Mouse (Mus musculus): Measurements from ENCODE around the gene Ptprd.

The Ptprd gene

DNA sequence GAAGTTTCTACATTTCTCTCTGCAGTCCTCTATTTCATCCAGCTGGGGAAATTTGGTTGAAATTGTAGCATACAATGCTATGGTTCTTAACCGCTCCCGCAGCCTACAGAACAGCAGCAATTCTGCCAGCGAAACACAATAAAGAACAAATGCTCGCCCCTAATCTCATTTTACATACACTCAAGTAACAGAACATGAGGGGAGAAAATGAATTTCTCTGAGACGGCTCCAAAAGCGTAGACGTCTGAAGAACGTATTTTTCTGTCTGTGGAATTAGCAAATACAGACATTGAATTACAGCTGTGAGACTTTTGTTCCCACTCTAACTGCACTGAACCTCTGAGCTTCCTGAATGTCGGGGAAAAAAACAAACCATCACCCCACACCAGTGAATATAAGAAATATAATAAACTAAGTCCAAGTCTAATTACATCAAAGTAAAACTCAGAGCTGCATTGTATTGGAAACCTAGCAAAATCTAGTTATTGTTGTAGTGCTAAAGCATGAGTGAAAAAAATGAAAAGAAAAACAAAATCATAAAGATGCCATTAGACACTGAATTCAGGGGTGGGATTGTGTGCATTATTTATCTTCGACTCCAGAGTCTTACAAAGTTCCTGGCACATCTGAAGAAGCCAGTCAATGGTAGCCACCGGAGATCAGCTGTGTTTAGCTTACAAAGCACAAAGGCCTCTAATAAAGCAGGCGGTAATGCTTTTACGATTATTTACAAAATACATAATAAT, 2187.8 kb downstream of the Ptprd start:
- DNase-seq (ENCODE audit: low read depth), result no peak

DNA sequence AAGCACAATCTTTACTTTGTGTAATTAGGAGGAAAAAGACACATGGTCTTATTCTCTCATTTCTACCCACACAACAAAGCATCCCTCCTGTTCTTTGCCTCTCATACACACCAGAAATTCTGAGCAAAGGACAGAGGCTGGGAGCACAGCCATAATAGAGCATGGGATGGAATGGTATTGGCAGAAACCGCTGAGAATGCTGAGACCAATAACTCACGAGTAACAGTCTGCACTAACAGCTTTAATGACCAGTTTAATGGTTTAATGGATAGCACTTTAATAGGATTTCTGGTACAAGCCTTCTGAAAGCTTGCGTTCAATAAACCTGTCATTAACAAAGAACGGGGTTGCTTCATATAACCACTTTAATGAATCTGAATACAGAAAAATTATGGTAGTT, 2190.1 kb downstream of the Ptprd start:
- DNase-seq (ENCODE audit: low read depth), result no peak

DNA sequence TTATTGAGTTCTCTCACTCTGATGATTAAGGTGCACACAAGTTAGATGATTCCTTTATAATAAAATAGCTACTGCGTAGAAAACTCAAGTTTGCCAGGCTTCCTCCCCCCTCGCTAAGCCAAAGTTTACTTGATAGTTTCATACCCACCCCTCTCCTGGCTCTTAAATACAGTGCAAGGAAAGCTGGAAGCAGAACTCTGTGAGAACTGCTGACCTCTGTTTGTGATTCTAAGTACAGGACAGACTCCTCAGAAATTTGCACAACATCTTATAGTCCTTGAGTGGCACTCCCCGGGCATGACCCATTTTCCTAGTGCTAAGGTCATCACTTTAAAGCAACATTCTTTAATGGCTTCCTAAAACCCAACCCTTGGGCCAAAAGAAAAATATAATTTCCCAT, 2196.7 kb downstream of the Ptprd start:
- DNase-seq (ENCODE audit: low read depth), result no peak

GRCm38 (mm10) chr4:76014151-76014840, 2197.5 kb downstream of the Ptprd start:
- DNase-seq (ENCODE audit: low read depth), result no peak

DNA sequence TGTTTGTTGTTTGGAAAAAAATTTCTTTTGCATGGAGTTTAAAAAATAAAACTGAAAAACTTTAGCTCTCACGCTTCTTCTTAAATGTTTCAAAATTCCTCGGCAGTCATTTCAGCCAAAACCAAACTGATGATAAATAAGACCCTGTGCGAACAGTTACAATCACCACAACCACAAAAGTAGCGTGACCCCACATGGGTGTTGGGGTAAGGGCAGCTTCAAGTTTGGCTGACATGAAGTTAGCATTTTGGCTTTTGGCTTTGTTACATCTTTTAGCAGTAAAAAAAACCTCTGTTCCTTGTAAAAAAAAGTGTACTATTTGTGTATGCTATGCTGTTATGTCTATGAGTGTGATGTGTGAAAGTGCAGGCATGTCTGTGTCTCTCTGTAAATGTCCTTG, 2203.2 kb downstream of the Ptprd start:
- no peak for DNase-seq (ENCODE audit: low read depth)

GRCm38 (mm10) chr4:76007219-76007618, 2204.5 kb downstream of the Ptprd start:
- DNase-seq (ENCODE audit: low read depth), result no peak

DNA sequence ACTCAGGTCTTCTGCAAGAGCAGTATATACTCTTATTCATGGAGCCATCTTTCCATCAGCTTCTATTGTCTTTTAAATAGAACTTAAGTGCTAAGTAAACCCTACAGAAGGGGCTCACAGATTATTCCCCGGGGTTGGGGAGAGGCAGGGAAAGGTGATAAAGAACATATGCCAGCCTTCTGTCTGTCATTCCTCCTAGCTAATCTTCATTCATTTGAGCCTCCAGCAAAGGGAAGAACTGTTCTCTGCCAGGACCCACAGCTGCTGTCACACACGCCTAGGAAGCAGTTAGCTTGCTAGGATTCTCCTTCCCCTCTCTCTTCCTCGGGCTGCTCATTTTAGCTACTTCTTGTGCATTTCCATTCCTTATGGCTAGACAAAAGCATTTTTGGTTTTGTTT, 2205.0 kb downstream of the Ptprd start:
- DNase-seq (ENCODE audit: low read depth), result no peak

GRCm38 (mm10) chr4:76004161-76004560, 2207.6 kb downstream of the Ptprd start:
- DNase-seq (ENCODE audit: low read depth), result no peak

GRCm38 (mm10) chr4:76000258-76000657, 2211.5 kb downstream of the Ptprd start:
- DNase-seq (ENCODE audit: low read depth), result no peak

- DNase-seq (ENCODE audit: low read depth), result no peak
Measured at GRCm38 (mm10) chr4:75995841-75996240, 2215.9 kb downstream of the Ptprd start.

GRCm38 (mm10) chr4:75994576-75994975, 2217.2 kb downstream of the Ptprd start:
- no peak for DNase-seq (ENCODE audit: low read depth)

GRCm38 (mm10) chr4:75993092-75993491, 2218.7 kb downstream of the Ptprd start:
- DNase-seq (ENCODE audit: low read depth), result no peak

DNA sequence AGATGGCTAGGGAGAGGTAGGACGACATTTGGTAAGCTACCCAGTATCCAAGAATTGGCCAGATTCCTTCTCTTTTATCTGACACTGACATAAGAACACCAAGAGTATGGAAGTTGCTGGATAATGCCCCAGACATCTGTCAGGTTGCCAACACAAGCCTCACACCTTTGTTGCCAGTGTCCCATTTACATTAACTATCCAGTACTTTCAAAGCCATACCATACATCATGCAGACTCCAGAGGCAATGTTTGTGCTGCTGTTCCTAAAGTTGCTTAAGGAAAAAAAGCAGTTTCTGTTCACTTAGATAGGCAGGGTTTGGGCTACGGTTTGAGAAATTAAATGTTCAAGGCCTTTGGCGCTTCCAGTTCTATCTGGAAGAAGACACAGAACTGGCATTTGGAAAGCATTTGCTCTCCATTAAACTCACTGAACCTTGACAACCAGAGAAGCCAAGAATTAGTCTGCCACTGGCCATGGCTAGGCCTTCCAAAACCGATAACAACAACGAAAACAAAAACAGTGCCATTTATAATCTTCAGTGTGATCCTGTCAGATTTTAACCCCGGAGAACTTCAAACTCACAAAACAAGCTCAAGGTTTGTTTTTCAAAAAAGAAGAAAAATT, 2220.0 kb downstream of the Ptprd start:
- no peak for DNase-seq (ENCODE audit: low read depth)

DNA sequence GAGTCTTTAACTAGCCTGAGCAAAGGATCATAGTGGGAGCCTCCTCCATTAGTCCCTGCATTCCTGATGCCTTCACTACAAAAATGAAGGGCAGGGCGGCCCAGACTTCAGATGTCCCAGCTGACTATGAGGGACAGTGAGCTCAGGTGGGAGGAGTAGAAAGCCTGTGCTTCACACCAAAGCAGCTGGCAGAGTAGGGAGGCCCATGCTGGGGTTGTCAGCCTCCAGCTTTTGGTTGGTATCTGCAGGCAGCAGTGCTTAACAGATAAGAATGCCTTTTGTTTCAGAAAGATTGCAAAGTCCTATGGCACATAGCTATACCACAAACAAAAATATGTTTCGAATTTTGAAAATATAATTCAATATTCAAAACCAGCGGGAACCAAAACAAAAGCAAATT, 2237.0 kb downstream of the Ptprd start:
- DNase-seq (ENCODE audit: low read depth), result no peak

DNA sequence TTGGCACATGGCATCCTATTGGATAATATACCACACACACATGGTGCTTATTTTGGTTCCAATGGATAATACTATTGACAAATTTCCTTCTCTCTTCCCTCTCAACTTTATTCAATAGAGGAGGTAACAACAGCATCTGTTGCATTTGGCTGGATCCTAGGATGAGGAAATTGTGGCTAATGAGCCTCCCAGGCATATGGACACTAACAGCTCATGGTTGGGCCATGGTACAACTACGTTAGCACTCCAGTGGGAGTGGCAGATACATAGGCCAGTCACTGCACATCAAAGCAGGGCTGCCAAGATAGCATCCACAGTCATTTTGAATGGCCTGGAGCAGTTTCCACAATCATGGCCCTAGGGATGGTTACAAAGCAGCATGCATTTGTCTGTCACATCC, 2238.4 kb downstream of the Ptprd start:
- no peak for DNase-seq (ENCODE audit: low read depth)

- DNase-seq (ENCODE audit: low read depth), result no peak
Measured at GRCm38 (mm10) chr4:75969961-75970360, 2241.8 kb downstream of the Ptprd start.

- no peak for DNase-seq (ENCODE audit: low read depth)
Measured at GRCm38 (mm10) chr4:75968618-75969017, 2243.1 kb downstream of the Ptprd start.

DNA sequence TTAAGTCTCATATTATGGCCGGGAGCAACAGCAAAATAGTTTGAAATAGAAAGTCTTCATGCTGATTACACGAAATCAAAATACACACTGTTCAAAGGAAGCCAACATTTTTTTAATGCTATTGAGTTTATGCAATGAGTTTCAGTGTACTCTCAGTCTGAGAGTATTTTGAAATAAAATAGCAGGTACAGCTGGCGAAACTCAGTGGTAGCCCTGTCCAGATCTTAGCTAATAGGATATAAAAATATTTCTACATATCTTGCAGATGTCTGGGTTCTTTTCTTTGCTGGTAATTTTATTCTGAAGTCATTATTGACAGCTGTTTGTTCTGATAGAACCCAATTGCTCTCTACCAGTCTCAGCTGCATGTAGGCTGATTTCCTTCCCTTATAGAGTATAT, 2246.0 kb downstream of the Ptprd start:
- DNase-seq (ENCODE audit: low read depth), result no peak

DNA sequence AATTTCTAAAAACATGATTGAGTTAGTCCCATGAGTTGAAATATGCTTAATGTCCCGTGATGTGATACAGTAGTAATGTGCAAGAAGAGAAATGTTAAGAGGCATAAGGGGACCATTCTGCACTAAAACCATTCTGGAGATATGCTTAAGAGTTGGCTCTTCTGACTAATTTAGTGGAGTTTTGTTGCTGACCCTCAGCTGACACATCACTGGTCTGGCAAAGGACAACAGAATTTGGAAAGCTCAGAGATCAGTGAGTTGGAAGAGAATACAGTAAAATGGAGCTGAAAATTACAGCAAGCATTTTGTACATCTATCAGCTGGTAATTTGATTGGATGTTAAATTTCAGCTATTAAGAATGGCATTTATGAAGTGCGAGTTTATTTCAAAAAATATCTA, 2248.8 kb downstream of the Ptprd start:
- no peak for DNase-seq (ENCODE audit: low read depth)

DNA sequence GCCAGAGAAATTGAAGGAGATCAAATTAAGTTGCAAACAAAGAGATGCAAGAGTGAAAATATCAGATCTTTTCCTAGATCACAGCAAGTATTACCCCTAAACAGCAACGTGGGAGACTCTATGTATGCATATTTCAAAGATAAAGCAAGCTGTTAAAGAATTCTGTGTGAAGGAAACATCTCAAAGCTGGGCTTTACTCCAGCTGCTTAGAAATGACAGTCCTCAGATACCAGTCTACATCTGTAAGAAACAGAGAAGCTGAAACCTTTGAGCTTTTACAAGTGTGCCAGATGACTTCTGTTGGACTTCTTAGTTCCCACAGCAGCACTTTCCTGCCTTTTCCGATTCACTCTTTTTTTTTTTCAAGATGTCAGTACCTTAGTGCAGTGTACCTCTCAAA, 2249.9 kb downstream of the Ptprd start:
- DNase-seq (ENCODE audit: low read depth), result no peak

DNA sequence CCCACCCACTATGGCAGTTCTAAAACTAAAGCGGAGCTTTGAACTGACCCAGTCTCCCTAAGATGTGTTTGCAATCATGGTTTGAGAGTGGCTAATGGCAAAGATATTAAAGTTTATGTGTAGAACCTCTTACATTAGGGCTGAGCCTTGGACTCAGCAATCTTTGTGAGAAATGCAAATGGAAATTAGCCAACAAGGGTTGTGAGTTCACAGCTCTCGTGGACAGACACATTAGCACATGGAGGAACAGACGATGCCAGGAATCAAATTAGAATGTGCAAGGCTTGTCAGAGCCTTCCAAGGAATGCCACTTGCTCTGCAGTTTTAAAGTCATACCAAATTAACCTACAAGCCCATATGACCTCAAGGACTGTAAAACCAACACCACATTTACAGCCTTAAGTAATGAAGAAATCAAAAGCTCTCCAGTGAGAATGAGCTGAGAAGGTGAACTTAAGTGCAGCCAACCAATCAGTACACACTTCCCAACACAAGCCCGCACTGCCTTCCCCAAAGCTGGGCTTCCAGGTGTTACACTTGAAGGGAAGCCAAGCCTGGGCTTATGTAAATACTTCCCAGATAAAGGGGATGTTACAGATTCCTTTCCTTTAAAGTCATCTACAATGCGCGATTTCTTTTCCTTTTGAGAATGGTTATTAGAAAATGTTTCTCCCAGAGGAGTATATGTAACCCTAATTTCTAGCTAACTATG, 2258.3 kb downstream of the Ptprd start:
- no peak for DNase-seq (ENCODE audit: low read depth)

DNA sequence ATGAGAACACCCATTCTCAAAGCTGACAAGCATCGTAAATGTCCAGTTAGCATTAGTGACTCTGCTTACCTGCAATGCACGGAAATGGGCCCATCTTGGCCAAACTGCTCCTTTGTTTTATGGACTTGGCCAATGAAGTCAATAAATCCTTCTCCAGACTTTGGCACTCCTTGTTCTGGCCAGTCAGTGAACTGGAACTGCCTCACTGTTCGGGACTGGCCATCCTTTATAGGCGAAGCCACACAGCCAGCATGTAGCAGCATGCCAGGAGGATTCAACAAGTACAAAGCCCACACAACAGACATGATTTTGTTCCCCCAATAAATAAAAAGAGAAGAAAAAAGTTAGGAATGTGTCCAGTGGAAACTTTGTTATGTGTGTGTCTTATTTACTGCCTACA, 2261.2 kb downstream of the Ptprd start:
- DNase-seq (ENCODE audit: low read depth), result no peak

DNA sequence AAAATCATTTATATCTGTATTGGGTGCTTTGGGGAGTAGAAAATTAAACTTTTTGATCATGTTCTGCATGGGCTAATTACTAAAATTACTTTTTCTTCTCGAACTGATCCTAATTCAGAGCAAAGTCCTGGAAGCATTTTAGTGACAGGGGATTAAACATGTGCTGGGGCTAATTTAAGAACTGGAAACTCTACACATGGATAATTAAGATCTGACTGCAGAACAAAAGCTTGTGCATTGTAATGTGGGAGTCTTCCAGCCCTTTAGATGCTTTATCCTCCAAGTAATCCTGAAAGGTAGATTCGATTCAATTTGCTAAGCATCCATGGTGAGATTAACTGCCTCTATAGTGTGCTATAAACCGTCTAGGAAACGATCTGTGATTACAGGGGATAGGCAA, 2316.9 kb downstream of the Ptprd start:
- no peak for DNase-seq (ENCODE audit: low read depth)

All from induced T-regulatory cell, adult 2 months (primary cell).